Mouse (Mus musculus) thymus, postnatal 10 days (tissue): ENCODE measurements around the gene Aloxe3.
A peak's percentile ranks its signal among the peaks of the same experiment; 100 is the strongest.

Source experiments
- DNase-seq, 2 experiments: peaks; one replicate each; pipeline ENCODE4 v3.0.0; 2021; ENCODE audit warnings: low spot score in 2 of 2

The Aloxe3 gene

GRCm38 (mm10) chr11:69179512-69179911 is 53.8 kb downstream of the Aloxe3 start:
- DNase-seq = no peak

GRCm38 (mm10) chr11:69180120-69180519 is 54.4 kb downstream of the Aloxe3 start:
- no peak for DNase-seq

- no peak for DNase-seq
These were observed 59.3 kb downstream of the Aloxe3 start for GRCm38 (mm10) chr11:69185031-69185430.

GRCm38 (mm10) chr11:69185936-69186335 is 60.2 kb downstream of the Aloxe3 start:
- DNase-seq = no peak

- DNase-seq = peak in 1 of 2 experiments; percentile 18
These were observed 67.1 kb downstream of the Aloxe3 start for GRCm38 (mm10) chr11:69192840-69193239.

GRCm38 (mm10) chr11:69196766-69197165 is 71.1 kb downstream of the Aloxe3 start:
- DNase-seq = no peak

- no peak for DNase-seq
These were observed 71.5 kb downstream of the Aloxe3 start for GRCm38 (mm10) chr11:69197194-69197593.

GRCm38 (mm10) chr11:69197743-69198142 is 72.0 kb downstream of the Aloxe3 start, which contains the start of gene Alox8:
Alox8 (minus strand) TSS chr11:69197843.
- no peak for DNase-seq
